Mouse (Mus musculus) spleen, postnatal 14 days (tissue): ENCODE results near the gene Cul4b.
"Not testable (repeated sequence)": the region's sequence is repeated elsewhere in the genome, so short reads cannot be mapped to it uniquely, and the experiment has no call there.

Source experiments
- DNase-seq, 2 experiments: peaks; one replicate each; pipeline ENCODE4 v3.0.0; 2021 to 2022; ENCODE audit warnings: low spot score in 2 of 2

Cul4b gene

GRCm38 (mm10) chrX:38576078-38576477, at the start of gene Cul4b:
Cul4b (minus strand) TSS chrX:38576196.
- DNase-seq = no peak

- peak in 1 of 2 experiments; percentile 2 for DNase-seq
These were observed 25.0 kb upstream of the Cul4b start for GRCm38 (mm10) chrX:38600995-38601369.

GRCm38 (mm10) chrX:38600177-38600994, 24.4 kb upstream of the Cul4b start, which contains the start of gene Mcts1:
Mcts1 (plus strand) TSS chrX:38600578.
- peak; percentile 9 to 37 for DNase-seq

DNA sequence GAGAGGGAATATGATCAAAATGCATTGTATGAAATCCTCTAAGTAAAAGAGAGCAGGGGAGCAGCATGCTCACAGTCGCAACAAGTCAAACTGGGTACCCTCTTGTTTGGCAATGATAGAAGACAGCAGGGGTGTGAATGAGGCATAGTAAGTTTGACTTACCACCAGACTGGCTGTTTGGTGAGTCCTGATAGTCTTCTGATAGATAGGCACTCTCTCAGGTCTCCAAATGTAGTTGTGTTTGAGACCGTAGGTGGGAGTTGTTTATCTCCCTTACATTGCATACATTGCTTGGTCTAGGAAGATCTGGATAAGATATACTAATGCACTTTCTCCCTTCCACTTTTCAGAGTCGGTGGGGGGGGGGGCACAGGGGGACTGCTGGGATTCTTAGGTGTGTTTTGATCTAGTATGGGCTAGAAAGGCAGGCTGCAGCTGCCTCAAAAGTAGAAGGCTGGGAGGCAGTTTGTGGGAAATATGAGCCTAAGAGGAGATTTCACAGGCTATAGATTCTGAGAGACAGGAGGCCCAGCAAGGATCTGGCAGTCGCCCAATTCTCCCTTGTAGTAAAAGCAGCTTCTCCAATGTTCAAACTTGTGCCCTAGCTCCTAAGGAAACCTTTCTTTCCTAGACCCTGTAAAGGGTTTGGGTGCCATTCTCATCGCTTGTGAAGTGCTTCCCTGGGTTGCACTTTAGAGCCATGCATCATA, 17.3 kb upstream of the Cul4b start:
- DNase-seq = no peak

DNA sequence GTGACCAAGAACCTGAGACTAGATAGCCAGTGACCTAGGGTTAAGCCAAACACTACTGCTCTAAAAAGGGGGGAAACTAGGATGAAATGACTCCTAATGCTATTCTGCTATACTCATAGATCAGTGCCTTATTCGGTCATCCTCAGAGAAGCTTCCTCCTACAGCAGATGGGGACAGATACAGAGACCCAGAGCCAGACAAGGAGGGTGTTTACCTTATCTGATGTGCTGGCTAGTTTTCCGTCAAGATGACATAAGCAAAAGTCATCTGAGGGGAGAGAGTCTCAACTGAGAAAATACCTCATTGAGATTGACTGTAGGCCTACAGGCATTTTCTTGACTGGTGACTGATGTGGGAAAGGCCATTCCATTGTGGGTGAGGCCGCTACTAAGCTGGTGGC, 15.8 kb upstream of the Cul4b start:
- no peak for DNase-seq

DNA sequence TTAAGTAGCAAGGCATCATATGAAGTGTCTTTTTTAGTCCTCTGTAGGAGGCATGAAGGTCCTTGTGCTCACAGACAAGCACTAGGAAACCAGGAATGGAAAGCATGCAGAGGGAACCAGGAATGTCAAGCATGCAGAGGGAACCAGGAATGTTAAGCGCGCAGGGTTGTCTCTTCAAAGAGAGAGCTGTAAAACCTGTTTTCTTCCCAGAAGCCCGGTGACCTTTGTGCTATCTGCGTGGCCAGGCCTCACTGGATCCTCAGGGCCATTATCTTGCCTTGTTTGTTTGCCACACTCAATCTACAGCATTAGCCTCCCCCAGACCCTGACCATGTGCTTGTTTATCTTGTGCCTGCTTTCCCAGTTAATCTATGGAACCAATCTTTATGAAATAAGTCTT, 13.8 kb upstream of the Cul4b start:
- DNase-seq = no peak

DNA sequence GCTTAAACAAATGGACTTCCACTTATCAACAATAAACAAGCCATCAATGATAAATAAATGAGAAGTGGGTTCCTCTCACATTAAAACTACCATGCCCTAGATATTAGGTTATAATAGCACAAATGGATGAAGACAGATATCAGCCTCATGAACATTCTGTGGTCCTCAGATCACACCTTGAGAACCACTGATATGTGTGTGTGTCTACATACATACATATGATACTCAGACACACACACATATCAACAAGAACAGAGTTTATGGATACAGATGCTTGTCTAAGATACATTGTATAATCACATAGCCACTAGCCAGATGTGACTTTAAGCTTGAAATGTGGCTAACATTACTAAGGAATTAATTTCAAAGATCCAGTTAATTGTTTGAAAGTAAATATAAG, 7.3 kb upstream of the Cul4b start:
- no peak for DNase-seq

- DNase-seq = no peak
These were observed 5.1 kb upstream of the Cul4b start for GRCm38 (mm10) chrX:38581140-38581539.

DNA sequence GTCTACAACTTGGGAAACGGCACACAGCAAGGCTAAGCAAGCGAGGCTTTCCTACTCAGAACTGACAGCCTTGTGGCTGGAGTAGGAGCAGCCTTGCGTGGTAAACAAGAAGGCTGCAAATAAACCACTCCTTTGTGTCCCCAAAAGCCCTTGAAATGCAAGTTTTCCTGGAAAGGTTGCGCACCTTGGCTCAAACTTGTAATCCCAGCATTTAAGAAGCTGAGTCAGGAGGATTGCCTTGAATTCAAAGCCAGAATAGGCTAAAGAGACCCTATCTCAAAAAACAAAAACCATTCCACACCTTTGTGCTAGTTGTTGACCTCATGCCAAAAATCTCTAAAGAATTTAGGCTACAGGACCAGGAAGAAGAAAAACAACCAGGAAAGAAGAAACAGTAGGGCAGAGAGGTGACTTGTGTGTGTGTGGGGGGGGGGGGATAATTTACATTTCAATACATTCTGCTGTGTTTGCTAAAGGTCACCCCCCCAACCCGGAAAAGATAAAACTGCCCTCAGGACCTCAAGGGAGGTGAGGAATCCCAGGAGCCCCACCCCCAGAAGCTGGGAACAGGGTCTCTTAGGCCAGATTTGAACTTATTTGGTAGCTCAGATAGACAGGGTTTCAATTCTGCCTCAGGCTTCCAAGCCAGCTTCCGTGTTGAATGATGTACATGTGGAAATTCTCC, 9.3 kb downstream of the Cul4b start:
- DNase-seq = no peak

- DNase-seq = no peak
These were observed 10.8 kb downstream of the Cul4b start for GRCm38 (mm10) chrX:38565176-38565542.

DNA sequence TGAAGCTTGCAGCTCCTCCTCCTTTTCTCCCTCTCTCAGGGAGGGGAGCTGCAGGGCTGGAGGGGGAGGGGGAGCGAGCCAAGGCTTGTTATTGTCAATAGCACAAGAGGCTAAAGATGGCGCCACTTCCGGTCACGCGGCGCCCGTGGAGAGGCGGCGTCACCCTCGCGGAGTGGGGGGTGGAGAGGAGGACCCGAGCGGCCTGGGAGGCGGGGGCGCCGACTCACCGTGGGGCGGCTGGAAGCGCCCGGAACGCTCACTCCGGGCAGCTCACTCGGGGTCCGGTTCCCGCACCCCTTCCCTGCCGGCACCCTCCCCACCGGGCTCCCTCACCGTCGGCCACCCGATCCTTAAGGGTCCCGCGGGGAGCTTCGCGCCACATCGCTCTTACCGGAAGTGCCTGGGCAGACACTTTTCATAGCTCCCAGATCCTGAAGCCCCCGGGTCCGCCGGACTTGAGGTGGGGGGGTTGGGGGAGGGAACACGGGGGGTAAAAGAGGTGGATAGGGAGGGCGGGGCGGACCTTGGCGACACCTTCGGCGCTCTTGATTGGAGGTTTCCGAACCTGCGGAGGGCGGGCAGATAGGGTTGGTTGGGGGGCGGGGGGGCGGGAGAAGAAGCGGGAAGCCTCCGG, 11.3 kb downstream of the Cul4b start:
- DNase-seq = peak; percentile 51 to 73

- no peak for DNase-seq
These were observed 12.0 kb downstream of the Cul4b start for GRCm38 (mm10) chrX:38563941-38564541.

DNA sequence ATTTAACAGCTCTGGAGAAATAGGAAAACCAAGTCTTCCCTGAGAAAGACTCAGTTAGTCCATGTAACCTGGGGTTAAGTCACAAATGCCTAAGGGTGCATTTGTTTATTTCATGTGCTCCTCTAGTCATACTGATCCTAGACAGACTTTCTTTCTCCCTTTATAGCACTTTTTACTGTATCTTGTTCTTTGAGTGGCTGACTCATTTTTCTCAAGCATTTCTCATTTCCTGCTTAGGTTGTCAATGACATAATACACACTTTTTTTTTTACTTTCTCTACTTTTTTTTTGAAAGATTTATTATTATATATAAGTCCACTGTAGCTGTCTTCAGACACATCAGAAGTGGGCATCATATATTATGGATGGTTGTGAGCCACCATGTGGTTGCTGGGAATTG, 22.7 kb downstream of the Cul4b start:
- no peak for DNase-seq

DNA sequence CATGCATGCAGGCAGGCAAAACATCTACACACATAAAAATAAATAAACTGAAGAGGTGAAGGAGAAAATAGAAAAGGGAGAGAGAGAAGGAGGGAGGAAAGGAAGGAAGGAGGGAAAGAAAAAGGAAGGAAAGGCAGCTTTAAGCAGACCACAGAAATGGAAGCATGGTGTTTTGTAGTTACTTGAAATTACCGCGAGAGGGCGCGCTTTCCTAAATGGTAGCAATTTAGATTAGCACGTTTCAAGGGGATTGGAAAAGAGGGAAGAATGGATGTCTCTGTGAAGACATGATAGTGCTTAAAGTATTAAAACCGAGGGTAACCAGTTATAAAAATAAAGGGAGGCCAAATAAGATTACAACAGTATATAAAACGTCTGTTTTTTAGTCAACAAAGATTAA, 61.4 kb downstream of the Cul4b start:
- peak in 1 of 2 experiments; percentile 3 for DNase-seq

DNA sequence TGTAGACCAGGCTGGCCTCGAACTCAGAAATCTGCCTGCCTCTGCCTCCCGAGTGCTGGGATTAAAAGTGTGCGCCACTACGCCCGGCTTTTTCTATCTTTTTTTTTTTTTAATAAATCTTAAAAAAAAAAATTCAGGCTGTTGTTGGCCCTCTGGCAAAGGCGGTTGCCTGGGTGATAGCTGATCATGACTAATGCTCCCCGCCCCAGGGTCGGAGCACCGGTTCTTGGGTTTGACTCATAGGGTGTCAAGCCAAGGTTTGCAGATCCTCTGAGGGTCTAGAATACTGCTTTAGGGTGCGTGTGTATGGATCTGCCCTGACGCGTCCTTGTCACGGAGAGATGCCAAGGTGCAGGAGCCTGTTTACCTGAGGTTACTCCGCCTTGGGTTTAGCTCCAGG, 71.2 kb downstream of the Cul4b start:
- DNase-seq = no peak

- DNase-seq = not testable (repeated sequence)
These were observed 73.8 kb downstream of the Cul4b start for GRCm38 (mm10) chrX:38502182-38502581.

DNA sequence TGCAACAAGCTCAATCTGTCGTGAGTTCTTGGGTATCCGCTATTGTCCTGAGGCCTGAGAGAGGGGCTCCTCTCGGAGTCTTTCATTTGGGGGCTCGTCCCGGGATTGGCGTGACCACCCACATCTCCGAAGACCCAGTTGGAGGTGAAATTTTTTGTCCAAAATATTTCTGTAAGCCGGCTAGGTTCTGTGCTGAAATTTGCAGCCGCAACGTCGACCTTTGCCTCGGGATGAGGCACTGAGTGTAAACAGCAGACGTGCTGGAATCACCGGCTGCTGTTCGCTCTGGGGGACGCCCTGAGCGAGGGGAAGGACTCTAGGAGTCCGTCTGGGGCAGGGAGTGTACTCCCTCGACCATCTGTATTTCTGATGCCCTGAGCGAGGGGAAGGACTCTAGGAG, 90.5 kb downstream of the Cul4b start:
- not testable (repeated sequence) for DNase-seq
